Mouse (Mus musculus) kidney, postnatal 0 days (tissue): ENCODE measurements at regions not wholly inside any gene's neighbourhood (a gene's known extent, or its start where the extent isn't known, plus 50 kb on each side); places are given as distances from the start of the nearest gene placed in this dataset.

ENCODE experiments used
- ATAC-seq: fragments of 200-750 bp; cut with Nextera tagmentation; replicated peaks from 2 replicates; pipeline ENCODE4 v1.8.0; 2017; ENCODE audit warnings: low read depth, moderate number of reproducible peaks, moderate TSS enrichment, moderate library complexity; ENCODE audit not compliant: low FRiP score
- DNase-seq: peaks from one replicate; pipeline ENCODE4 v3.0.0-alpha.2; 2016; ENCODE audit warnings: low spot score
- H3K27ac ChIP-seq: fragments of 300-500 bp; sonication (generic); 2 replicates; pipeline ENCODE4 v1.5.1; 2014; ENCODE audit warnings: mild to moderate bottlenecking
- H3K27me3 ChIP-seq: fragments of 300-500 bp; sonication (generic); 2 replicates; pipeline ENCODE4 v1.6.1; 2014; ENCODE audit warnings: low read length, mixed read lengths; ENCODE audit not compliant: insufficient read depth
- H3K36me3 ChIP-seq: fragments of 300-500 bp; sonication (generic); 2 replicates; pipeline ENCODE4 v1.6.1; 2014; ENCODE audit warnings: low read length, mixed read lengths; ENCODE audit not compliant: insufficient read depth
- H3K4me1 ChIP-seq: fragments of 300-500 bp; sonication (generic); replicated peaks from 2 replicates; pipeline ENCODE4 v1.6.1; 2014; ENCODE audit warnings: antibody characterized with exemption, low read length, mixed read lengths; ENCODE audit not compliant: insufficient read depth
- H3K4me2 ChIP-seq: fragments of 300-500 bp; sonication (generic); 2 replicates; pipeline ENCODE4 v1.6.1; 2014; ENCODE audit warnings: mild to moderate bottlenecking, low read length, moderate library complexity, mixed read lengths
- H3K4me3 ChIP-seq: fragments of 300-500 bp; sonication (generic); replicated peaks from 2 replicates; pipeline ENCODE4 v1.5.1; 2014; ENCODE audit warnings: low read depth, low read length
- H3K9ac ChIP-seq: fragments of 300-500 bp; sonication (generic); 2 replicates; pipeline ENCODE4 v1.6.1; 2014; ENCODE audit warnings: low read depth, low read length
- H3K9me3 ChIP-seq: fragments of 300-500 bp; sonication (generic); replicated peaks from 2 replicates; pipeline ENCODE4 v1.6.1; 2016; ENCODE audit warnings: low read length, inconsistent platforms, mixed read lengths
- CTCF ChIP-seq: IDR thresholded peaks from 2 replicates; pipeline ENCODE4 v1.5.1; 2016; ENCODE audit warnings: antibody characterized with exemption, low read depth, mild to moderate bottlenecking, moderate library complexity
- WGBS: fragments of 180-500 bp; shearing (Covaris S2); extraction: QIAGEN DNeasy Blood & Tissue Kit; methylation state at CpG from one replicate; pipeline ENCODE4 v1.1.7; 2014; 5-methylcytosine and 5-hydroxymethylcytosine counted together

DNA sequence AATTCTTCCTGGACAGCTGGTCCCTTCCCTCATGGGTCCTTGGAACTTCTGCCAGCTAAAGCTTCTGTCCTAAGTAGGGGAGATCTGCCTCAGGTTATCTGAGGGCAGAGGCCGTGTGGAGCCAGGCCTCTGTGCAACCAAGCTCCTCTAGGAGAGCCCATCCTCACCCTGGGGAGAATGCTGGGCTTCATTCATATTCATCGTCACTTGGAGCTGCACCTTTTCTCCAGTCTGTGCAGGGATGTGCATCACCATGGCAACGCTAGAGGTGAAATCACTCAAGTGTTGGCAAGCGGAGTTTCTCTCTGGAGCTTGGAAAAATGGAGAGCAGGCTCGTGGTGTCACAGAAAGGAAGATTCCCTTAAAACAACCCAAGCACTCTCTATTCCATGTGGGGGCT, 155.5 kb upstream of the Ppp2r3a start:
- Histone ChIP-seq H3K36me3 (no peaks in the 10 kb centered on the region), H3K4me2 (no peak overlapping the region), H3K9ac (no peak overlapping the region), H3K4me3 (no peak overlapping the region), H3K27me3 (no peaks in the 10 kb centered on the region), H3K27ac (no peak overlapping the region), H3K9me3 (no peaks in the 10 kb centered on the region), H3K4me1 (0 out of 2 replicates have a peak, but pooled peaks cover 5% of the 10 kb centered on the region)
- 70% methylated on average over 5 of the region's 5 CpGs for WGBS
- TF ChIP-seq CTCF: no peak
- no peak for ATAC-seq
- DNase-seq: no peak

DNA sequence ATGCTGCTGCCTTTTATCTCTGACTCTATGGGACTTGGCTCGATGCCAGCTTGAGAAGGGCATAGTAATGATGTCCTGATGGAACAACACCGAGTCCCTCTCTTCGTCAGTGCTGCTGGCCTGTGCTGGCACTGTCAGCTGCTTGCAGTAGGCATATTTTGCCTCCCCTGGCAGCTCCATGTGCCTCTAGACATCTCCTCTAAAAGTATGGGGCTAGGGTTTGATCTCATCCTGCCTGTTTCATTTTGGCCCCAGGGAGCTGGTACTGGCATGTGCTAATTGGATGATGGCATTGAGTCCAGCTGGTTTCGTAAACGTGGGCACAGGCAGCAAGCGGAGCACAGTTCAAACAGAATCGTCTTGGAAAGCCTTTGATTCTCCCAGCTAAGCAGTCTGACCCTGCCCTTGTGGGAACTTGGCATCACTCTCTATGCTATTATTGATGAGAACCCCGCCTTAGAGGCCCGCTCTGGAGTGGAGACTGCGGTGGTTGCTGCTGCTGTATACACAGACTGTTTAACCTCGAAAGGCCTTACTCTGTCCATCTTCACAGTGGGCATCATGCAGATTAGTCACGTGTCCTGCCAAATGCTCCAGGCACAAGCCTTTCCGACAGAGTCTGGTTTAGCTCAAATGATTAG, 153.0 kb upstream of the Ppp2r3a start:
- Histone ChIP-seq H3K4me3 (no peak overlapping the region), H3K36me3 (no peaks in the 10 kb centered on the region), H3K4me2 (no peak overlapping the region), H3K9me3 (no peaks in the 10 kb centered on the region), H3K9ac (no peak overlapping the region), H3K27me3 (no peaks in the 10 kb centered on the region), H3K27ac (no peak overlapping the region), H3K4me1 (0 out of 2 replicates have a peak, but pooled peaks cover 5% of the 10 kb centered on the region)
- TF ChIP-seq CTCF: no peak
- ATAC-seq: 0 out of 2 replicates have a peak, but pooled peaks have one; percentile 37
- 64% methylated on average over 13 of the region's 13 CpGs for WGBS
- no peak for DNase-seq

DNA sequence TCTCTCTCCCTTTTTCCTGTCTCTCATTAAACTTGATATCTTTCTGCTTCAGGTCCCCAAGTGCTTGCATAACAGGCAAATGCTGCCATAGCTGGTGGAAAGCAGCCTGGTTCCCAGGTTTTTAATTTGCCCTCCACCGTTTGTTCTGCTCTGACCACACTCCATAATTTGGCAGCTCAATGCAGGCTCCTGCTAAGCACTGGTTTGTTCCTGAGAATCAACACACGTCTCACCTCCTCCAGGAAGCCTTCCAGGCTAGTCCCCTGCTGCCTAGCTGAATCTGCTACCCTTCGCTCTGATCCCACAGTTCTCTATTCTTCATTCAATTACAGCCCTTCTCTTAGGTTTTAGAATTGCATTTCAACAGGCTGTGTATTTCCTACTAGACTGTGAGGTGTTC, 152.4 kb upstream of the Ppp2r3a start:
- WGBS: 70% methylated on average over 3 of the region's 3 CpGs
- ATAC-seq (no peak), DNase-seq (no peak)
- Histone ChIP-seq H3K9me3 (no peaks in the 10 kb centered on the region), H3K9ac (no peak overlapping the region), H3K4me2 (no peak overlapping the region), H3K4me3 (no peak overlapping the region), H3K36me3 (no peaks in the 10 kb centered on the region), H3K4me1 (0 out of 2 replicates have a peak, but pooled peaks cover 5% of the 10 kb centered on the region), H3K27me3 (no peaks in the 10 kb centered on the region), H3K27ac (no peak overlapping the region)
- TF ChIP-seq CTCF: no peak

DNA sequence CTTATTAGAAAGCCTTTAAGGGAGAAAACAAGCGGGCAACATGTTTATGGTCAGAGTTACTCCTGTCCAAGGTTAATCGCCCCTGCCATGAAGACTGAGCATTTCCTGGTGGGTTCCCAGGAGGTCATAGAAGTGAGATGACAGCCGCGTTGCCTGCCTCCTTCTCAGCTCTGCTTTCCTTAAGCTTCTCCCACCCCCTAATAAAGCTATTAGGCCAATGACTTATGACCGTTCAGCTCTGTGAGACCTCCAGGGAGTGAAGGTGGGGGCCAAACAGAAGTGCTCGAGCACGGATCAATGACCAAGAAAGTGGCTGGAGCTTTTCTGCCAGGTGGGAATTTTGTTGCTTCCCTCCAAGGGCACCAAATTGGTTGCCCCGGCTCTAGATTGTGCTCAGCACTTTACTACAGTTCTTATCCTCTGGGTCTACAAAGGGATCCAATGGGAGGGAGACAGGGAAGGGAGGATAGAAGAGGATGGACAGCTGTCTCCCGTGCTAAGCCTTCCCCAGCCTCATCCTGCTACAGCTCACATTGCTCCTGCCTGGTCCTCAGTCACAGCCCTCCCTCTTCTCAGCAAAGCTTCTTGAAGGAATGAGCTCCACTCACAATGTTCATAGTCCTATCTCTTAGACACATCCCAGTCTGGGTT, 151.1 kb upstream of the Ppp2r3a start:
- Histone ChIP-seq H3K27ac (no peak overlapping the region; the same call in 1 of the 2 replicates), H3K36me3 (no peaks in the 10 kb centered on the region), H3K9me3 (no peaks in the 10 kb centered on the region), H3K9ac (no peak overlapping the region), H3K4me2 (peak overlapping the region; percentile 21), H3K4me3 (no peak overlapping the region), H3K4me1 (0 out of 2 replicates have a peak, but pooled peaks cover 5% of the 10 kb centered on the region), H3K27me3 (no peaks in the 10 kb centered on the region)
- no peak; the same call in 1 of the 2 replicates for ATAC-seq
- TF ChIP-seq CTCF: no peak
- 11% methylated on average over 9 of the region's 9 CpGs for WGBS
- DNase-seq: peak; percentile 65

DNA sequence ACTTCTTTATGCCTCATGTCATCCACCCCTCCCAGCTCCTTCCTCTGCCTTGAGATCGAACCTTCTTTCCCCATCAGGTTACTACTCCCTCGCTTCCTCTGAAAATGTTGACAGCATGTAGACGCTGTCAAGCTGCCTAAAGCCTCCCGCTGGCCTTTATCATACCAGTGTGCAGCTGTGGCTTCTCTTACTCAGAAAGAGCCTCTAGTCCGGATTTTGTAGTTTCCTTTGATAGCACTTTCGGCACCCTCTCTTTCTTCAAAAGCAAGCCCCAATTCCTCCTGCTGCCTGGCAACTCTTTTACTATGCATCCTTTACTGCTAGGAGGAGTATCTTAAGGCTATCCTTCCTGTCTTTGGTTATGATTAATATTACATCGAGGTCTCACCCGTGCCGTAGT, 149.8 kb upstream of the Ppp2r3a start:
- ATAC-seq: no peak
- H3K27ac ChIP-seq: no peak overlapping the region
- H3K36me3 ChIP-seq: no peaks in the 10 kb centered on the region
- H3K4me3 ChIP-seq: no peak overlapping the region
- H3K9ac ChIP-seq: no peak overlapping the region
- peak; percentile 54 for DNase-seq
- H3K4me2 ChIP-seq: peak overlapping the region; percentile 14; the same call in 1 of the 2 replicates
- H3K9me3 ChIP-seq: no peaks in the 10 kb centered on the region
- no peaks in the 10 kb centered on the region for H3K27me3 ChIP-seq
- H3K4me1 ChIP-seq: 0 out of 2 replicates have a peak, but pooled peaks cover 5% of the 10 kb centered on the region
- TF ChIP-seq CTCF: no peak
- WGBS: 57% methylated on average over 9 of the region's 9 CpGs

DNA sequence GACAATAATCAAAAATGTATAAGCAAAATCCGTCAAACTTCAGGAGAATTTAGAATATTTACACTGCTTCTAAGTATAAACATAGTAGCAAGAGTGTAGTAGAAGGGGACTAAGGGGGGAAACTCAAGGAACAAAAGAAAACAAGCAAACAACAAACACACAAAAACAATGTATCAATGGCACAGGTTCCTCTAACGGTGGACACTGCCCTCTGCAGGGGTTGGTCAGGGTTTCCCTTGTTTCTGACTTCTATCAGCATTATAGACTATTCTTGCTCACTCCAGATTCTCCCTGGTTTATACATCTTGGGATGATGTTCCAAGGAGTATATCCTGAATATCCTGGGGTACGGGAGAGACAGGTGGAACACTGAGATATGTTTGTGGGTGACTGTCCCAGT, 147.3 kb upstream of the Ppp2r3a start:
- no peak for DNase-seq

More for the DNA sequence above, 147.3 kb upstream of the Ppp2r3a start:
- Histone ChIP-seq H3K9ac (no peak overlapping the region), H3K4me2 (no peak overlapping the region), H3K27ac (no peak overlapping the region), H3K4me3 (no peak overlapping the region), H3K27me3 (no peaks in the 10 kb centered on the region), H3K9me3 (no peaks in the 10 kb centered on the region), H3K36me3 (no peaks in the 10 kb centered on the region), H3K4me1 (0 out of 2 replicates have a peak, but pooled peaks cover 5% of the 10 kb centered on the region)
- WGBS: 79% methylated on average over 3 of the region's 3 CpGs
- TF ChIP-seq CTCF: peak; percentile 65
- ATAC-seq: no peak
